Mouse (Mus musculus): ENCODE data around the gene Mtrf1.

GRCm38 (mm10) chr14:79460988-79461387, 63.4 kb downstream of the Mtrf1 start:
- TF ChIP-seq ZNF384 (IDR thresholded peaks at IDR 0.05; ENCODE audit: low read depth, low read length) (no peak), ZC3H11A (IDR thresholded peaks at IDR 0.05; ENCODE audit: borderline replicate concordance, low read depth, low read length) (no peak), MAFK (IDR thresholded peaks at IDR 0.05; ENCODE audit: insufficient read depth, low read depth, low read length) (no peak), HCFC1 (IDR thresholded peaks at IDR 0.05; ENCODE audit: borderline replicate concordance, insufficient read depth, low read length) (no peak)
